Mouse (Mus musculus) ES-E14 (cell line): ENCODE data around the gene Sp1. TPM values are rescaled to one million over a fixed set of nuclear protein-coding genes. Genes with fewer than 3 reads are reported as not detected.

ENCODE experiments used
- DNase-seq: peaks from one replicate; pipeline ENCODE4 v3.0.0-alpha.2; 2013; ENCODE audit warnings: low read depth, low spot score
- H3K27ac ChIP-seq: 2 replicates; pipeline ENCODE4 v1.5.1; 2012; ENCODE audit warnings: low read depth, mild to moderate bottlenecking, low read length, moderate library complexity, mixed read lengths; ENCODE audit not compliant: poor library complexity, insufficient read depth, severe bottlenecking
- H3K36me3 ChIP-seq: 2 replicates; pipeline ENCODE4 v1.6.1; 2012; ENCODE audit warnings: mild to moderate bottlenecking, low read length, moderate library complexity, mixed read lengths; ENCODE audit not compliant: control insufficient read depth, poor library complexity, insufficient read depth, severe bottlenecking
- H3K4me1 ChIP-seq, 2 experiments: fragments of 150-350 bp in 1 of 2; sonication (generic) in 1 of 2; 2 replicates each; pipeline ENCODE4 v1.6.1; 2012; ENCODE audit warnings: low read length in 2 of 2, mild to moderate bottlenecking in 1 of 2, mixed read lengths in 1 of 2; ENCODE audit not compliant: control insufficient read depth in 2 of 2, insufficient read depth in 2 of 2, poor library complexity in 1 of 2
- H3K4me3 ChIP-seq, 2 experiments: fragments of 150-350 bp in 1 of 2; sonication (generic) in 1 of 2; 2 replicates each; pipeline ENCODE4 v1.5.1; 2012; ENCODE audit warnings: low read length in 2 of 2, low read depth in 1 of 2, mild to moderate bottlenecking in 1 of 2, mixed read lengths in 1 of 2; ENCODE audit not compliant: insufficient read depth in 1 of 2, poor library complexity in 1 of 2, severe bottlenecking in 1 of 2
- H3K9ac ChIP-seq: 2 replicates; pipeline ENCODE4 v1.6.1; 2012; ENCODE audit warnings: low read depth, mild to moderate bottlenecking, low read length, mixed read lengths; ENCODE audit not compliant: poor library complexity, insufficient read depth, severe bottlenecking
- H3K9me3 ChIP-seq: fragments of 150-350 bp; sonication (generic); 2 replicates; pipeline ENCODE4 v1.6.1; 2012; ENCODE audit warnings: low read depth, mild to moderate bottlenecking, low read length; ENCODE audit not compliant: control insufficient read depth, insufficient read depth
- CHD2 ChIP-seq: IDR thresholded peaks from 2 replicates; pipeline ENCODE4 v1.6.1; 2014; ENCODE audit warnings: mild to moderate bottlenecking, low read depth, low read length, inconsistent platforms
- HCFC1 ChIP-seq: IDR thresholded peaks from 2 replicates; pipeline ENCODE4 v1.6.1; 2012; ENCODE audit warnings: low read length, inconsistent platforms, borderline replicate concordance; ENCODE audit not compliant: insufficient read depth
- MAFK ChIP-seq: IDR thresholded peaks from 2 replicates; pipeline ENCODE4 v1.6.1; 2014; ENCODE audit warnings: mild to moderate bottlenecking, low read depth, low read length, inconsistent platforms; ENCODE audit not compliant: insufficient read depth
- ZC3H11A ChIP-seq: IDR thresholded peaks from 2 replicates; pipeline ENCODE4 v1.6.1; 2012; ENCODE audit warnings: low read depth, mild to moderate bottlenecking, inconsistent platforms, low read length, borderline replicate concordance
- ZNF384 ChIP-seq: IDR thresholded peaks from 2 replicates; pipeline ENCODE4 v1.6.1; 2012; ENCODE audit warnings: low read depth, low read length, inconsistent platforms
- in situ Hi-C, 2 experiments: fragments of 600-800 bp; cut with MboI; formaldehyde crosslinking; loops; one replicate each; pipeline ENCODE4 v1.15.1; 2025; ENCODE audit warnings: low sequenced_read_pairs in 2 of 2, inconsistent platforms in 1 of 2; ENCODE audit not compliant: unreplicated experiment in 2 of 2
- total RNA-seq: library from RNA; depleted of rRNA; stranded (reverse); fragments of 300-350 nt; gene quantifications from 2 replicates; pipeline ENCODE4 v1.2.3, GENCODE M21; 2012

Gene Sp1
- total RNA-seq, 1 experiment, result 93.4 TPM

DNA sequence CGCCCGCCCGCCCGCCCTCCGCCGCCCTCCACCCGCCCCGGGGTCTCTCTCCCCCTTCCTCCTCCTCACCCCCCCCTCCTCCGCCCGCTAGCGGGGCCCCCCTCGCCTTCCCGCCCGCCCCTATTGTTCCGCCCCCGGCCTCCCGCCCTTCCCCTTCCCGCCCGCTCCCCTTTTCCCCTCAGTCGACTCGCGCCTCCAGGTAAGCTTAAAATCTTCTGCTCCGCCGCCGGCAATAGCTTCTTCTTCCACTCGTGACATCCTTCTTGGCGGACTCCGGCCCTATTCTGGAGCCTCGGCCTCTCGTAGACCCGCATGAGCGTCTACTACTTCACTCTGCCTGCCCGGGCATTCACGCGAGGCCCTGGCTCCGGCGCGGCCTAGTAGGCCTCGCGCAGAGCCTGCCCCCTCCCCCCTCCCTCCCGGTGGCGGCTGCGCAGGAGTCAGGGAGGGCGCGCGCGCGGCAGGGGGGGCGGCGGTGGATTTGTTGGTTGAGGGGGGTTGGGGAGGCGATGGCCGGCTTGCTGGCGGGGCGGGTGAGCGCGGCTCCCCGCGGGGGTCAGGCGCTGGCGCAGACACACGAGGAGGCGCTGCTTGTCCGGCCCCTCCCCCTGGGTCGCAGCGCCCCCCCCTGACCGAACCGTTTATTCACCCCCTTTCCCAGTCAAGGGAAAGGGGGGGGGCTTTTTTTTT, 64.8 kb downstream of the Sp1 start:
- TF ChIP-seq MAFK (no peak), CHD2 (0 out of 2 replicates have a peak, but pooled peaks have one; percentile 24), ZNF384 (peak; percentile 65; the same call in 1 of the 2 replicates), ZC3H11A (no peak), HCFC1 (peak; percentile 22; the same call in 1 of the 2 replicates)
- Histone ChIP-seq H3K27ac (peak overlapping the region; percentile 96), H3K9ac (peak overlapping the region; percentile 97), H3K36me3 (peaks cover 16% of the 10 kb centered on the region), H3K9me3 (no peaks in the 10 kb centered on the region), H3K4me1 (peaks cover 0 to 4% of the 10 kb centered on the region in 2 experiments; a peak in 1 of 4 replicates), H3K4me3 (peak overlapping the region; percentile 78 to 87)
- no peak for DNase-seq
- in situ Hi-C loops, result no loop called here

DNA sequence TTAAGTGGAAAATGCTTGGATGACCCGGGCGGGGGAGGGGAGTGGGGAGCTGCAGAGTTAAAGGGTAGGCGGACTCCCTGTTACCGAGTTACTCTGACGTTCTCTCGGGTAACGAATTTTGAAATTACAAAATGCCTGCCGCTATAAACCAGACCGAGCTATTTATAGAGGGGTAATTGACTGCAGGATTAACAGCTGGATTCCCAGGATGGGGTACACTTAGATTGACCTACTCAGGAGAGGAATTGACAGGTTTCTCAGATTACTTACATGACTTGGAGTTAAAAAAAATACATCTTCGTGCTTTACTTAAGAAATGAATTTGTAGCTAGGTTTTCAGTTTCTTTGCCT, 65.3 kb downstream of the Sp1 start:
- peaks cover 0 to 4% of the 10 kb centered on the region in 2 experiments; a peak in 1 of 4 replicates for H3K4me1 ChIP-seq
- H3K9ac ChIP-seq, result peak overlapping the region; percentile 97
- in situ Hi-C loops, result no loop called here
- TF ChIP-seq ZNF384, result no peak
- 0 out of 2 replicates have a peak, but pooled peaks have one; percentile 7 for TF ChIP-seq HCFC1
- H3K9me3 ChIP-seq, result no peaks in the 10 kb centered on the region
- peaks cover 21% of the 10 kb centered on the region for H3K36me3 ChIP-seq
- peak overlapping the region; percentile 96; the same call in 1 of the 2 replicates for H3K27ac ChIP-seq
- no peak for DNase-seq
- H3K4me3 ChIP-seq, result peak overlapping the region; percentile 78 to 87

DNA sequence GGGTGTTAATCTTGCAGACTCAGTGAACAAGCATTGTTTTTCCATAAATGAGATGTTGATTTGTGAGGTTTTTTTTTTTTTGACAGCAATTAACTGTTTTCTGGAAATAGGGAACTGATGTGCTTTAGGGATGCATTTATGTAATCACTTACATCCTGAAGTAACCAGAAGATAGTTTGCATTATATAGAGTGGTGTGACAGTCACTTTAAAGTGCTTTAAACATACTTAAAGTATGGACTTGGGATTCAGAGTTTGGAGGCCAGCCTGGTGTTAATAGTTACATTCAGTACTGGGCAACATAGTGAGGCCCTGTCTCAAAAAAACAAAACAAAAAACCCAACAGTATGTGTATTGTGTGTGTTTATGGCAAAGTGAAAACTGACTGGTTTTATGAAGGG, 65.8 kb downstream of the Sp1 start:
- no peak overlapping the region; the same call in 1 of the 2 replicates for H3K9ac ChIP-seq
- H3K4me1 ChIP-seq, result peaks cover 0 to 4% of the 10 kb centered on the region in 2 experiments; a peak in 1 of 4 replicates
- no peak for DNase-seq
- H3K36me3 ChIP-seq, result peaks cover 23% of the 10 kb centered on the region
- no peaks in the 10 kb centered on the region for H3K9me3 ChIP-seq
- H3K4me3 ChIP-seq, result peak overlapping the region; percentile 78 to 87
- TF ChIP-seq MAFK (no peak), ZNF384 (no peak), ZC3H11A (no peak), HCFC1 (no peak), CHD2 (no peak)
- H3K27ac ChIP-seq, result no peak overlapping the region
- in situ Hi-C loops, result no loop called here

DNA sequence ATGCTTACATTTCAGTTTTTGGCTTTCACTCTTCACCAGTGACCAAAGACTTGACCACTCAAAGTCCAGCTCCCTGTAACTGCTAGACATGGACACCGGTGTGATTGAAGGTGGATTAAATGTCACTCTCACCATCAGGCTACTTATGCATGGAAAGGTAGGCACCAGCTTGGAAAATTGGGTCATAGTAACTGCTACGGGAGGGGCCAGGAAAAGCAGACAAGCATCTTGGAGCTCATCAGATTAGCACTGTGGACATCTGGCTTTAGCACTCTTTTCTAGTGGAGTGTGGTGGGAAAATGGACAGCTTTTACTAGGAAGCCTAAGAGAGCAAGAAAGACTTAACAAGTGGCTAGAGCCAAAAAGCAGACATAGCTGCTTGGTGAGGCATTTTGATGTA, 67.3 kb downstream of the Sp1 start:
- no peak overlapping the region; the same call in 1 of the 2 replicates for H3K9ac ChIP-seq
- H3K4me1 ChIP-seq, result peaks cover 0 to 4% of the 10 kb centered on the region in 2 experiments; a peak in 1 of 4 replicates
- no peak for DNase-seq
- no peaks in the 10 kb centered on the region for H3K9me3 ChIP-seq
- no peak overlapping the region for H3K27ac ChIP-seq
- peaks cover 25% of the 10 kb centered on the region for H3K36me3 ChIP-seq
- TF ChIP-seq MAFK (no peak), ZC3H11A (no peak), ZNF384 (no peak), HCFC1 (no peak), CHD2 (no peak)
- in situ Hi-C loops, result no loop called here
- 0 out of 4 replicates have a peak overlapping the region, but pooled peaks of 1 of the 2 experiments have one; percentile 12 for H3K4me3 ChIP-seq
